Mouse (Mus musculus): ENCODE measurements around the gene Adcy7. TPM values are rescaled to one million over a fixed set of nuclear protein-coding genes. Genes with fewer than 3 reads are reported as not detected.

Adcy7 gene
- polyA plus RNA-seq, 1 experiment from 2014 or later = 2.1 TPM

DNA sequence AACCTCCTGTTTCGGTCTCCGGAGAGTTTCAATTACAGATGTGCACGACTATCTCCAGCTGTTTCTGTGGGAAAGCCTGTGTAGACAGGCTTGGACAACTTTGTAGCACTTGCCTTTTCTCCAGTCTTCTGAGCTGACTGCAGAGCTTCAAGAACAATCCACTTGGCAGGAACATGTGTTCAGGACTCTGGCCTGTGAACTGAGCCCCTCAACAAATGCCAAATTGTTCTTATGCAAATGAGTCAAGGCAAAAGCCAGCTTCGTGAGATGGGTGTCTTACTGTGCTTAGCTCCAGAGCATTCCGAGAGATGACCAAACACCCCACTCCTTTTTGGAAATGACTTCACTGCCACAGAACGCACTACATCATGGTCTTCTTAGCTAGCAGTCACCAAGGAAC, 56.5 kb downstream of the Adcy7 start:
- H3K4me2 ChIP-seq (ENCODE audit: low read depth, low read length) = no peak overlapping the region
- H3K9ac ChIP-seq (replicated peaks; ENCODE audit: low read length) = no peak overlapping the region
- H3K36me3 ChIP-seq (replicated peaks; ENCODE audit: control insufficient read depth, insufficient read depth, low read depth, low read length) = peaks cover 5% of the 10 kb centered on the region
- no peaks in the 10 kb centered on the region for H3K27me3 ChIP-seq (ENCODE audit: control insufficient read depth, insufficient read depth, low read length)
- H3K4me1 ChIP-seq (ENCODE audit: control insufficient read depth, insufficient read depth, low read length) = no peaks in the 10 kb centered on the region
- ATAC-seq (replicated peaks; ENCODE audit: insufficient number of reproducible peaks, low FRiP score, low TSS enrichment, low read depth) (no peak), DNase-seq (ENCODE audit: low spot score) (no peak)
- H3K9me3 ChIP-seq (replicated peaks; ENCODE audit: control insufficient read depth, low read length) = no peaks in the 10 kb centered on the region
- 74% methylated on average over 6 of the region's 6 CpGs for WGBS
- no peak overlapping the region for H3K4me3 ChIP-seq (ENCODE audit: low read depth, low read length)
- H3K27ac ChIP-seq (replicated peaks; ENCODE audit: low read depth, low read length) = no peak overlapping the region

DNA sequence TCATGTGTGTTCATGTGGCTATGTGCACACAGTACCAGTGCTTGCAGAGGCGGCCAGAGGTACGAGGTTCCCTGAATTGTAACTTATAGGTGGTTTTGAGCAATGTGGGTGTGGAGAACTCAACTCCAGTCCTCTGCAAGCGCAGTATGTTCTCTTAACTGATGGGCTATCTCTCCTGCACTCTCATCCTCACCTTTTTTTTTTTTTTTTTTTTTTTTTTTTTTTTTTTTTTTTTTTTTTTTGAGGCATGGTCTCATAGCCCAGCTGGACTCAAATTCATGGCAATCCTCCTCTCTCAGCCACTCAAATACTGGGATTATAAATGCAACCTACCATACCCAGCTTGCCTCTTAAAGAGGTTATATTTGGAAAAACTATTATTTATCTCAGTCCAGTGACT, 58.6 kb downstream of the Adcy7 start:
- Histone ChIP-seq H3K36me3 (replicated peaks; ENCODE audit: control insufficient read depth, insufficient read depth, low read depth, low read length) (peaks cover 5% of the 10 kb centered on the region), H3K9ac (replicated peaks; ENCODE audit: low read length) (no peak overlapping the region), H3K4me3 (ENCODE audit: low read depth, low read length) (no peak overlapping the region), H3K4me1 (ENCODE audit: control insufficient read depth, insufficient read depth, low read length) (no peaks in the 10 kb centered on the region), H3K27ac (replicated peaks; ENCODE audit: low read depth, low read length) (no peak overlapping the region), H3K4me2 (ENCODE audit: low read depth, low read length) (no peak overlapping the region), H3K9me3 (replicated peaks; ENCODE audit: control insufficient read depth, low read length) (no peaks in the 10 kb centered on the region), H3K27me3 (ENCODE audit: control insufficient read depth, insufficient read depth, low read length) (no peaks in the 10 kb centered on the region)
- DNase-seq (ENCODE audit: low spot score) (no peak), ATAC-seq (replicated peaks; ENCODE audit: insufficient number of reproducible peaks, low FRiP score, low TSS enrichment, low read depth) (no peak)
- 92% methylated on average over 3 of the region's 3 CpGs for WGBS

DNA sequence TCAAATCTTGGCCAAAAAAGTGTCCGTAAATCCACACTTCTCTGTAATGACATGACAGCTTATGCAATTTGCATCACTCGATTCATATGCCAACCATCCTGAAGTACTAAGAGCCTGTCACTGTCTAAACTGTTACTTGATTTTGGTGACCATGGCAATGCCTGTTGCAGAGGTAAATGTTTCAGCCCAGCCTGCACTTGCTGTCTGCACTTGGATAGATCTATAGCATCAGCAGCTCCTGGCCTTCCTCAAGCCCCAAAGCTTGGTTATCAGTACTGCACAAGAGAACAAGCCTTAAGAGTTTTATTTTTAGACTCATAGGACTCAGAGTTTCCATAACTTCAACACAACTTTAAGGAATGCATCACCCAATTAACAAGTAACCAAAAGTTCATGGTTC, 62.2 kb downstream of the Adcy7 start:
- 88% methylated on average over 2 of the region's 2 CpGs for WGBS
- H3K36me3 ChIP-seq (replicated peaks; ENCODE audit: control insufficient read depth, insufficient read depth, low read depth, low read length) = peaks cover 2% of the 10 kb centered on the region; the same call in 1 of the 2 replicates
- DNase-seq (ENCODE audit: low spot score) = no peak
- no peak overlapping the region for H3K4me2 ChIP-seq (ENCODE audit: low read depth, low read length)
- H3K27ac ChIP-seq (replicated peaks; ENCODE audit: low read depth, low read length) = no peak overlapping the region
- no peak overlapping the region for H3K4me3 ChIP-seq (ENCODE audit: low read depth, low read length)
- H3K9ac ChIP-seq (replicated peaks; ENCODE audit: low read length) = no peak overlapping the region
- H3K4me1 ChIP-seq (ENCODE audit: control insufficient read depth, insufficient read depth, low read length) = no peaks in the 10 kb centered on the region
- no peak for ATAC-seq (replicated peaks; ENCODE audit: insufficient number of reproducible peaks, low FRiP score, low TSS enrichment, low read depth)
- no peaks in the 10 kb centered on the region for H3K27me3 ChIP-seq (ENCODE audit: control insufficient read depth, insufficient read depth, low read length)
- H3K9me3 ChIP-seq (replicated peaks; ENCODE audit: control insufficient read depth, low read length) = no peaks in the 10 kb centered on the region

DNA sequence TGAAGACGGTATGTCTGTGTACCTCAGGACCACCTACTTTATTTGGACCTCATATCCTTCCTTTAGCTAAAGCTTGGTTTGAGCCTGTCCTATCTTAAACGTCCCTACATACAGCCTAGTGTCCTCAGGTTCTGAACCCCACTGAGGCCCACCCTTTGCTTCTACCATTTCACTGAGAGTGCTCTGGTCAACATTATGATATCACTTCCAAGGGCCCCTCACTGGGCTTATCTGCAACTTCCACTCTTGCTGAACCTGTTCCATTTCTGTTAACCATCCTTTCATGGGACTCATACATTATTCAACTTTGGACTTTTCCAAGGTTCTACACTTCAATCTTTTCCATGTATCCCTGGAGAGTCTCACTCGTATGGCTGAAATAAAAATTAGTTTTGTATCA, 62.8 kb downstream of the Adcy7 start:
- Histone ChIP-seq H3K4me2 (ENCODE audit: low read depth, low read length) (no peak overlapping the region), H3K27ac (replicated peaks; ENCODE audit: low read depth, low read length) (no peak overlapping the region), H3K36me3 (replicated peaks; ENCODE audit: control insufficient read depth, insufficient read depth, low read depth, low read length) (peaks cover 5% of the 10 kb centered on the region; the same call in 1 of the 2 replicates), H3K9ac (replicated peaks; ENCODE audit: low read length) (no peak overlapping the region), H3K4me1 (ENCODE audit: control insufficient read depth, insufficient read depth, low read length) (no peaks in the 10 kb centered on the region), H3K27me3 (ENCODE audit: control insufficient read depth, insufficient read depth, low read length) (no peaks in the 10 kb centered on the region), H3K4me3 (ENCODE audit: low read depth, low read length) (no peak overlapping the region), H3K9me3 (replicated peaks; ENCODE audit: control insufficient read depth, low read length) (no peaks in the 10 kb centered on the region)
- ATAC-seq (replicated peaks; ENCODE audit: insufficient number of reproducible peaks, low FRiP score, low TSS enrichment, low read depth) = no peak
- WGBS = 86% methylated on average over 3 of the region's 3 CpGs
- DNase-seq (ENCODE audit: low spot score) = no peak

DNA sequence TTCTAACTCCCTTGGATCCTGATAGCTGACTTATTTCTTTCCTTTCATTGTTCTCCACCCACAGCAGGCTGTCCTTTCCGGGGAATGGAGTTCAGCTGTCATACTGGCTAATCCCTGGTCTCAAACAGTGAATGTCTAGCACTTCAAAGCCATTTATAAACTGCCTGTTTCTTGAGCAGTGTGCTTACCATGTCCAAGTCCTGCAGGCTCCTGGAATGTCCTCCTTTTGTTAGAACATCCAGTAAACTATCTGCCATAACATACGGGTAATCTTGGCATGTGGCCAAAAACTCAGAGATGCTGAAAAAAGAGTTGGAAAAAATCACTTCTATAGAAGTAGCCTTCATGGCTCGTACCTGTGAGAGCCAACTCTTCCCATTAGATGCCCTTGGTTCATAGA, 67.0 kb downstream of the Adcy7 start:
- Histone ChIP-seq H3K4me2 (ENCODE audit: low read depth, low read length) (no peak overlapping the region), H3K4me3 (ENCODE audit: low read depth, low read length) (no peak overlapping the region), H3K9ac (replicated peaks; ENCODE audit: low read length) (no peak overlapping the region), H3K27me3 (ENCODE audit: control insufficient read depth, insufficient read depth, low read length) (no peaks in the 10 kb centered on the region), H3K4me1 (ENCODE audit: control insufficient read depth, insufficient read depth, low read length) (no peaks in the 10 kb centered on the region), H3K27ac (replicated peaks; ENCODE audit: low read depth, low read length) (no peak overlapping the region), H3K9me3 (replicated peaks; ENCODE audit: control insufficient read depth, low read length) (no peaks in the 10 kb centered on the region), H3K36me3 (replicated peaks; ENCODE audit: control insufficient read depth, insufficient read depth, low read depth, low read length) (peaks cover 10% of the 10 kb centered on the region)
- 83% methylated on average over 3 of the region's 3 CpGs for WGBS
- DNase-seq (ENCODE audit: low spot score) (no peak), ATAC-seq (replicated peaks; ENCODE audit: insufficient number of reproducible peaks, low FRiP score, low TSS enrichment, low read depth) (no peak)

DNA sequence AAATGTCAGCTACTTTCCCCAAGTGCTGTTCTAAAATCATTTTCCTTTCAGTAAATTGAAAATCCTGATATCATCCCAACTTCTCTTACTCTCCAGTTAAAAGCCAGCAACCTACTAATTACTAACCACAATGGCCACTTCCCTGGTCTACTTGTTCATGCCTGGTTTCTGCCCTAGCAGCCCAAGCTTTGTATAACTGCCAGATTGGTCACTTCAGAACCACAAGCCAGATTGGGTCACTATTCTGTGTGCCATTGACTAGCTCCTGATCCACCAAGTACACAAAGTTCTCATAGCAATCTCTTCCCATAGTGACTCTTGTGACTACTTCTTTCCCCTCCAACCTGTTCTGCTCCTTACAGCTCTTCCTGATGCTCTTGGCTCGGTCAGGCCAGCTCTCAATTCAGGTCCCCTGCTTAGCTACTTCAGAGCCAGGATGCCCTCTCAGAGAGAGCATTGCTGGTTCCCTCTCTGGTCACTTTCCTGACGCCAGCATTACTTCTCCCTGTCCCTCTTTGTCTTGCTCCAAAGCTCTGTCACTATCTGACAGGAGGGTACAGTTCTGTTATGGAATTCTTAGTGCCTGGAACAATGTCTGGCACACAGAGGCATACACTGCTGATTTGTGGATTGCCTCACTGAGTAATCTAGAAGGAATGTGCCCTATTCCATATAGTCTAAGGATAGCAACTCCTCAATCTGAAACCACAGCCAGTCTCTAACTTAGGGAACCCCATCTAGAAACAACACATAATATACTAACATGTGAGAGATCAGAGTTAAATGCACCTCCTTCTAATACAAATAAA, 67.9 kb downstream of the Adcy7 start:
- Histone ChIP-seq H3K4me2 (ENCODE audit: low read depth, low read length) (no peak overlapping the region), H3K4me3 (ENCODE audit: low read depth, low read length) (no peak overlapping the region), H3K27ac (replicated peaks; ENCODE audit: low read depth, low read length) (no peak overlapping the region), H3K9me3 (replicated peaks; ENCODE audit: control insufficient read depth, low read length) (no peaks in the 10 kb centered on the region), H3K4me1 (ENCODE audit: control insufficient read depth, insufficient read depth, low read length) (no peaks in the 10 kb centered on the region), H3K27me3 (ENCODE audit: control insufficient read depth, insufficient read depth, low read length) (no peaks in the 10 kb centered on the region), H3K9ac (replicated peaks; ENCODE audit: low read length) (no peak overlapping the region), H3K36me3 (replicated peaks; ENCODE audit: control insufficient read depth, insufficient read depth, low read depth, low read length) (peaks cover 15% of the 10 kb centered on the region)
- DNase-seq (ENCODE audit: low spot score) (no peak), ATAC-seq (replicated peaks; ENCODE audit: insufficient number of reproducible peaks, low FRiP score, low TSS enrichment, low read depth) (no peak)
- 88% methylated on average over 2 of the region's 2 CpGs for WGBS

DNA sequence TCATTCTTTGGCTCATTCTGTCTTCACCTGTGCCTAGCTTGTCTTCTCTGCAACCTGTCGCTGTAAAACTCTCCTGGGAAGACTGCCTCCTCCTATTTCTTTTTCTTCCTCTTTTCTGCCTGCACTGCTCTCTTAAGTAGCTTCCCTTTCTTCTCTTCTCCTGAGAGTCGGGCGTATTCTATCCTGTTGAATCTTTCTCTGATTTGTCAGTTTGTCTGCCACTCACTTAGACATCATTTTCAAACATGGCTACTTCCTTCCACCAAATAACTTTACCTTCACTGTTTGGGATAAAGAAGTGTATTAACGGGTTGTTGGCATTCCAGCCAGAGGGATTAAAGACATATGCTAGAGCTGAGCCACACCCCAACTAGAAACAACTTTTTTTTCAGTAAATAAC, 69.8 kb downstream of the Adcy7 start:
- H3K4me2 ChIP-seq (ENCODE audit: low read depth, low read length) = no peak overlapping the region
- ATAC-seq (replicated peaks; ENCODE audit: insufficient number of reproducible peaks, low FRiP score, low TSS enrichment, low read depth) (no peak), DNase-seq (ENCODE audit: low spot score) (no peak)
- H3K27me3 ChIP-seq (ENCODE audit: control insufficient read depth, insufficient read depth, low read length) = no peaks in the 10 kb centered on the region
- no peaks in the 10 kb centered on the region for H3K9me3 ChIP-seq (replicated peaks; ENCODE audit: control insufficient read depth, low read length)
- H3K4me1 ChIP-seq (ENCODE audit: control insufficient read depth, insufficient read depth, low read length) = no peaks in the 10 kb centered on the region
- no peak overlapping the region for H3K27ac ChIP-seq (replicated peaks; ENCODE audit: low read depth, low read length)
- H3K4me3 ChIP-seq (ENCODE audit: low read depth, low read length) = no peak overlapping the region
- H3K9ac ChIP-seq (replicated peaks; ENCODE audit: low read length) = no peak overlapping the region
- WGBS = 92% methylated on average over 4 of the region's 4 CpGs
- peaks cover 24% of the 10 kb centered on the region for H3K36me3 ChIP-seq (replicated peaks; ENCODE audit: control insufficient read depth, insufficient read depth, low read depth, low read length)

DNA sequence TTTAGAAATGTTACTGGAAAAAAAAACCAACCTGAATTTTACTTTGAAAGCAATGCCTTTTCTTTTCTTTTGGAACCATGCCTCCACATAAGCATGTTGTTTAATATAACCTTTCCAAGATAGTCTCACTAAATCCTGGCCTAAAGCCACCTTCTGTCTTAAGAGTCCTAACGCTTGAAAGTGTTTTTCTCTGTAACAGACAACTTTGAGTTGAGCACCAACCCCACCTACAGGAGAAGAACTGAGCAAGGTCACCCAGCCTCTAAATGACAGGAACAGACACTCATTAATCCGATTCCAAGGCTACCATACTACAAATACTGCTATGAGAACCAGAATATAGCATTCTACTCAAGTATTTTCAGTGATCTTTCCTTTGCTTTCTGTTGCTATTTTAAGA, 76.8 kb downstream of the Adcy7 start:
- no peak overlapping the region for H3K4me3 ChIP-seq (ENCODE audit: low read depth, low read length)
- no peak overlapping the region for H3K27ac ChIP-seq (replicated peaks; ENCODE audit: low read depth, low read length)
- ATAC-seq (replicated peaks; ENCODE audit: insufficient number of reproducible peaks, low FRiP score, low TSS enrichment, low read depth) (no peak), DNase-seq (ENCODE audit: low spot score) (no peak)
- no peak overlapping the region for H3K9ac ChIP-seq (replicated peaks; ENCODE audit: low read length)
- H3K27me3 ChIP-seq (ENCODE audit: control insufficient read depth, insufficient read depth, low read length) = no peaks in the 10 kb centered on the region
- 87% methylated on average over 2 of the region's 2 CpGs for WGBS
- no peak overlapping the region for H3K4me2 ChIP-seq (ENCODE audit: low read depth, low read length)
- H3K9me3 ChIP-seq (replicated peaks; ENCODE audit: control insufficient read depth, low read length) = no peaks in the 10 kb centered on the region
- H3K36me3 ChIP-seq (replicated peaks; ENCODE audit: control insufficient read depth, insufficient read depth, low read depth, low read length) = peaks cover 21% of the 10 kb centered on the region
- no peaks in the 10 kb centered on the region for H3K4me1 ChIP-seq (ENCODE audit: control insufficient read depth, insufficient read depth, low read length)
